Mouse (Mus musculus): Measurements from ENCODE around the gene Arid1b. TPM values are rescaled to one million over a fixed set of nuclear protein-coding genes. Genes with fewer than 3 reads are reported as not detected.

Gene Arid1b
- polyA plus RNA-seq, 1 experiment from 2014 or later, result 2.9 TPM

- Histone ChIP-seq H3K36me3 (replicated peaks) (no peaks in the 10 kb centered on the region), H3K27ac (replicated peaks) (no peak overlapping the region), H3K4me2 (no peak overlapping the region), H3K4me3 (replicated peaks) (no peak overlapping the region), H3K9me3 (replicated peaks) (no peaks in the 10 kb centered on the region), H3K9ac (no peak overlapping the region), H3K4me1 (replicated peaks) (peaks cover 57% of the 10 kb centered on the region), H3K27me3 (no peaks in the 10 kb centered on the region)
- no peak for ATAC-seq (ENCODE audit: insufficient read depth)
- 59% methylated on average over 6 of the region's 6 CpGs for WGBS (ENCODE audit: insufficient replicate concordance)
Measured at GRCm38 (mm10) chr17:5201859-5202598, 207.9 kb downstream of the Arid1b start.

DNA sequence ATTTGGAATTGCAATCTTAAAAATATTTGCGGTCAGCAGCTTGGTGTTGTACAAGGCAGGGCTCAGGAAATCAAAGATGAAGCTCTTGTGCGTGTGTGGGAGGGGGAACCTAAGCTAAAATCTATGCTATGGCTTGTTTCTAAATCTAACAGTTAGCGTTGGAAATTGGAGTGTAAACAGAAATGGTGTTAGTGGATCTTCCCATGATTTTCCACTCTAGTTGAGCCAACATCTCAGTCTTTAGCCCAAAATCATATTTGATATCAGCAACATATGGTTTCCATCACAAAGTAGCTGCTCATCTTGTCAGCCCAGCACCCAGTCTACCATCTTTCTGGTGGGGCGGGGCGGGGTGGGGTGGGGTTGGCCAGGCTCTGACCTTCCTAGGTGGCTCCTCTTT, 208.6 kb downstream of the Arid1b start:
- ATAC-seq (ENCODE audit: insufficient read depth), result no peak
- no peak overlapping the region for H3K4me2 ChIP-seq
- no peak overlapping the region for H3K27ac ChIP-seq (replicated peaks)
- H3K36me3 ChIP-seq (replicated peaks), result no peaks in the 10 kb centered on the region
- 66% methylated on average over 5 of the region's 5 CpGs for WGBS (ENCODE audit: insufficient replicate concordance)
- H3K4me3 ChIP-seq (replicated peaks), result no peak overlapping the region
- no peaks in the 10 kb centered on the region for H3K9me3 ChIP-seq (replicated peaks)
- peaks cover 53% of the 10 kb centered on the region for H3K4me1 ChIP-seq (replicated peaks)
- no peaks in the 10 kb centered on the region for H3K27me3 ChIP-seq
- no peak overlapping the region for H3K9ac ChIP-seq

DNA sequence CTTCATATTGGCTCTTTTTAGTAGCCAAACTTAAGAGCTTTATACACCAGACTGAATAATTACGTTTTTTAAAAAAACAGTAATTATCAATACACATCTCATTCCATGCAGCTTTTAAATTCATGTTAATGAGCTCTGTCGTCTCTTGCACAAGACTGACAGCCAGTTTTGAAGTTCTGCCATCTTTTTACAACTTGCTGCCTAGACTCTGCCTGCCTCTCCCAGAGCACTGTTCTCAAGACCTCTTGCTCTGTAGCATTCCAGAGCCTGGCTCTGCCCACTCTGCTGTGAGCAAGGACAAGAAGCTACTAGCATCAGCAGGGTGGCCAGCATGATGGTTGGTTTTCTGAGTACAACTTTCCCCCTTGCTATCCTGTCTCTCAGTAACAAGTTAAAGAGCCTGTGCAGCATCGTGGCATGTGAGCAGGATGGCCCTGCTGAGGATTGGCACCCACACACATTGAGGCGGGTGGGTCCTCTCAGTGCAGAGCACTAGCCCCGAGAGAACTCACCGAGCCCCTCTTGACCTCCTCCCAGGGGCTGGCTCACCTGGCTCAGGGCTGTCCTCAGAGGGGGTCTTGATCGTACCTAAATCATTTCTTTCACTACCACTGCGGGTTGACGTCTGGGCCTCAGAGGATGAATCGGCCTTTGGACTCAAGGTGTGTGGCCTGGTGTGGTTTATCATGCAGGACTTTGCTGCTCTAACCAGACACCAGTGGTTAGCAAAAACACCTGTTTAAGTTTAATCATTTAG, 209.4 kb downstream of the Arid1b start:
- WGBS (ENCODE audit: insufficient replicate concordance), result 72% methylated on average over 10 of the region's 10 CpGs
- no peak overlapping the region for H3K4me2 ChIP-seq
- ATAC-seq (ENCODE audit: insufficient read depth), result 0 out of 2 replicates have a peak, but pooled peaks have one; percentile 13

DNA sequence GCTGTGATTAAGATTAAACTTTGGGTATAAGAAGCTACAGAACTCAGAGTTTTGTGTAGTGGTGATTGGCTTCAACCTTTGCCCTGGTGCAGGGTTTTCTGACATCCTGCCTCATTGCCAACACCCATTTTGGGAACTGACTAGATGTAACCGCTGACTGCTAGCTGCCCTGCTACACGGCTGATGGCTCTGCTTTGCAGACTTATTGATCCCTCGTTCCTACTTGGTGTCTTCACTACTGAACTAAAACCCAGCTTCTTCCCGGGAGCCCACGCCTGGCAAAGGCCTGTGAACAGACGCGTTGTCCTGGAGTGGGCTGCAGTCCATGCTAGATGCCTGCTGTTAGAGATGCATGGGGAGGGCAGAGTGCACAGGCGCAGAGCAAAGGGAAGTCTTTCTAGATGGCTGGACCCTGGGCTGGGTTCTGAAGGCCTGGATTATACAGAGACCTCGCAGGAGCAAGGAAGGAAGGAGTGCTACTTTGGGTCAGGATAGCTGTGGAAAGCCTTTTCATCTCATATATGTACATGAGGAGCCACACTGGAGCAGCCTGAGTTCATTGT, 210.1 kb downstream of the Arid1b start:
- H3K9ac ChIP-seq, result no peak overlapping the region
- peak overlapping the region; percentile 31; the same call in 1 of the 2 replicates for H3K27ac ChIP-seq (replicated peaks)
- no peaks in the 10 kb centered on the region for H3K36me3 ChIP-seq (replicated peaks)
- peaks cover 47% of the 10 kb centered on the region for H3K4me1 ChIP-seq (replicated peaks)
- H3K4me3 ChIP-seq (replicated peaks), result no peak overlapping the region
- no peak for ATAC-seq (ENCODE audit: insufficient read depth)
- H3K4me2 ChIP-seq, result no peak overlapping the region
- H3K27me3 ChIP-seq, result no peaks in the 10 kb centered on the region
- no peaks in the 10 kb centered on the region for H3K9me3 ChIP-seq (replicated peaks)
- 80% methylated on average over 9 of the region's 9 CpGs for WGBS (ENCODE audit: insufficient replicate concordance)

More for the DNA sequence above, 209.4 kb downstream of the Arid1b start:
- Histone ChIP-seq H3K27me3 (no peaks in the 10 kb centered on the region), H3K36me3 (replicated peaks) (no peaks in the 10 kb centered on the region), H3K9me3 (replicated peaks) (no peaks in the 10 kb centered on the region), H3K4me1 (replicated peaks) (peaks cover 51% of the 10 kb centered on the region), H3K4me3 (replicated peaks) (no peak overlapping the region), H3K27ac (replicated peaks) (peak overlapping the region; percentile 31; the same call in 1 of the 2 replicates), H3K9ac (no peak overlapping the region)

- H3K9ac ChIP-seq, result no peak overlapping the region
- no peak for ATAC-seq (ENCODE audit: insufficient read depth)
- no peaks in the 10 kb centered on the region for H3K9me3 ChIP-seq (replicated peaks)
- no peak overlapping the region for H3K4me3 ChIP-seq (replicated peaks)
- H3K4me2 ChIP-seq, result no peak overlapping the region
- H3K27me3 ChIP-seq, result no peaks in the 10 kb centered on the region
- no peaks in the 10 kb centered on the region for H3K36me3 ChIP-seq (replicated peaks)
- 67% methylated on average over 7 of the region's 7 CpGs for WGBS (ENCODE audit: insufficient replicate concordance)
- H3K27ac ChIP-seq (replicated peaks), result no peak overlapping the region
- H3K4me1 ChIP-seq (replicated peaks), result peaks cover 47% of the 10 kb centered on the region
Measured at GRCm38 (mm10) chr17:5205163-5205581, 211.0 kb downstream of the Arid1b start.

DNA sequence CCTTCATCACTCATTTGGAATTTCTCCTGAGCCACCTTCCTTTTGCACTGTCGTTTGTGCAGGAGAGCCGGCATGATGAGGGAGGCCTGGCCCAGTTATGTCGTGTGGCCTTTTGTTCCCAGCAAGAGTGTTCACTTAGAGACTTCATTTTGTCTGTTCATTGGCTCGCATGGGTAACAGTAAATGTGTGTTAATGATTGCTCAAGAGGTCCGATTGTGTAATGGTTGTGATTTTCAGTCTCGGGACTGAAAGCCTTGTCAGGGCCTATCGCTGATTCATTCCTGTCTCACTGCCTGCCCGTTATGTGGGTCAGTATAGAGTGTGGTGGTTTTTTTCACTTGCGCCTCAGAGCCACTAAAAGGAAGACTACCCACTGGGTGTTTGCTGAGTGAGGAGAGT, 212.6 kb downstream of the Arid1b start:
- ATAC-seq (ENCODE audit: insufficient read depth), result peak; percentile 68
- WGBS (ENCODE audit: insufficient replicate concordance), result 53% methylated on average over 9 of the region's 9 CpGs
- no peaks in the 10 kb centered on the region for H3K27me3 ChIP-seq
- no peaks in the 10 kb centered on the region for H3K9me3 ChIP-seq (replicated peaks)
- H3K9ac ChIP-seq, result no peak overlapping the region
- no peak overlapping the region for H3K4me3 ChIP-seq (replicated peaks)
- peaks cover 56% of the 10 kb centered on the region for H3K4me1 ChIP-seq (replicated peaks)
- H3K36me3 ChIP-seq (replicated peaks), result no peaks in the 10 kb centered on the region
- peak overlapping the region; percentile 73 for H3K27ac ChIP-seq (replicated peaks)
- no peak overlapping the region for H3K4me2 ChIP-seq

GRCm38 (mm10) chr17:5207881-5208280, 213.7 kb downstream of the Arid1b start:
- WGBS (ENCODE audit: insufficient replicate concordance), result 80% methylated on average over 8 of the region's 8 CpGs
- H3K36me3 ChIP-seq (replicated peaks), result no peaks in the 10 kb centered on the region
- peaks cover 51% of the 10 kb centered on the region for H3K4me1 ChIP-seq (replicated peaks)
- no peak overlapping the region for H3K9ac ChIP-seq
- H3K4me3 ChIP-seq (replicated peaks), result no peak overlapping the region
- H3K27ac ChIP-seq (replicated peaks), result no peak overlapping the region
- H3K27me3 ChIP-seq, result no peaks in the 10 kb centered on the region
- H3K4me2 ChIP-seq, result no peak overlapping the region
- H3K9me3 ChIP-seq (replicated peaks), result no peaks in the 10 kb centered on the region
- ATAC-seq (ENCODE audit: insufficient read depth), result no peak

DNA sequence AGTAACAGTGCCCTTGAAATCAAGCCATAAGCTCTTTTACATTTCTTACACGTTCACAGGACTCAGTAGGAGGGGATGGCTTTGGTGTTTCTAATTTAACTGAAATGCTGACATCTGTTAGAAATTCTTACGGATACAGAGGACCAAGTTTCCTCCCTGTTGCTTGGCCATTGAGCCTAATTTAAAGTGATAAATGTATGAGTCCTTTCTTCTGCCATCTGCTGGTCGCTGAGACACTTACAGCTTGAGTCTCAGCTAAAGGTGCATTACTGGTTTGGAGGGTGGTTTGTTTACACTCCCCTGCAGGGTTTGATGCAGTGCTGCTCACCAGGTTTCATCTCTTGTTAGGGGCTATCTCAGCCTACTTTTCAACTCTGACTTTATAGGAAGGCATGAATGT, 214.2 kb downstream of the Arid1b start:
- Histone ChIP-seq H3K27ac (replicated peaks) (no peak overlapping the region), H3K4me2 (no peak overlapping the region), H3K9me3 (replicated peaks) (no peaks in the 10 kb centered on the region), H3K9ac (no peak overlapping the region), H3K4me1 (replicated peaks) (peaks cover 46% of the 10 kb centered on the region), H3K36me3 (replicated peaks) (no peaks in the 10 kb centered on the region), H3K27me3 (no peaks in the 10 kb centered on the region), H3K4me3 (replicated peaks) (no peak overlapping the region)
- 35% methylated on average over 3 of the region's 3 CpGs for WGBS (ENCODE audit: insufficient replicate concordance)
- no peak for ATAC-seq (ENCODE audit: insufficient read depth)

DNA sequence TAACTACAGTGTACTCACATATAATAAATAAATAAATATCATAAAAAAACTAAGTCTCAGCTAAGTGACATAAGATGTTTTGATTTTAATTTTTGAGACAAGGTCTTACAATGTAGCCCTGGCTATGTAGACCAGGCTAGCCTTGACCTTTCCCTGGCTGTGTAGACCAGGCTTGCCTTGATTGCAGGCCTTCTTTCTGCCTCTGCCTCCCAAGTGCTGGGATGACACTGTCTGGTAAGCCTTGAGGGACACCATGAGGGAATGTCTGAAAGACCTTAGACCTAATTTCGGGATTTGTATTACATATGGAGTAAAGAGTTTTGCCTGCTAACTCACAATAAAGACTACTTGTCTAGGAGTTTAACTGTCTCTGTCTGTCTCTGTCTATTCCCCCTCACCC, 214.9 kb downstream of the Arid1b start:
- H3K4me2 ChIP-seq, result no peak overlapping the region
- no peaks in the 10 kb centered on the region for H3K36me3 ChIP-seq (replicated peaks)
- no peaks in the 10 kb centered on the region for H3K9me3 ChIP-seq (replicated peaks)
- no peak overlapping the region for H3K9ac ChIP-seq
- WGBS (ENCODE audit: insufficient replicate concordance), result 59% methylated on average over 1 of the region's 1 CpGs
- no peak overlapping the region for H3K4me3 ChIP-seq (replicated peaks)
- H3K27me3 ChIP-seq, result no peaks in the 10 kb centered on the region
- peaks cover 39% of the 10 kb centered on the region for H3K4me1 ChIP-seq (replicated peaks)
- ATAC-seq (ENCODE audit: insufficient read depth), result no peak
- H3K27ac ChIP-seq (replicated peaks), result no peak overlapping the region

GRCm38 (mm10) chr17:5210101-5210727, 216.1 kb downstream of the Arid1b start:
- H3K36me3 ChIP-seq (replicated peaks), result no peaks in the 10 kb centered on the region
- no peak overlapping the region for H3K4me2 ChIP-seq
- no peak overlapping the region for H3K9ac ChIP-seq
- no peak for ATAC-seq (ENCODE audit: insufficient read depth)
- WGBS (ENCODE audit: insufficient replicate concordance), result 74% methylated on average over 6 of the region's 6 CpGs
- no peak overlapping the region for H3K27ac ChIP-seq (replicated peaks)
- H3K27me3 ChIP-seq, result no peaks in the 10 kb centered on the region
- peaks cover 33% of the 10 kb centered on the region; the same call in 1 of the 2 replicates for H3K4me1 ChIP-seq (replicated peaks)
- no peak overlapping the region for H3K4me3 ChIP-seq (replicated peaks)
- no peaks in the 10 kb centered on the region for H3K9me3 ChIP-seq (replicated peaks)

GRCm38 (mm10) chr17:5210891-5211290, 216.8 kb downstream of the Arid1b start:
- Histone ChIP-seq H3K9ac (no peak overlapping the region), H3K27me3 (no peaks in the 10 kb centered on the region), H3K9me3 (replicated peaks) (no peaks in the 10 kb centered on the region), H3K36me3 (replicated peaks) (no peaks in the 10 kb centered on the region), H3K4me2 (no peak overlapping the region), H3K27ac (replicated peaks) (no peak overlapping the region), H3K4me1 (replicated peaks) (peaks cover 31% of the 10 kb centered on the region; the same call in 1 of the 2 replicates), H3K4me3 (replicated peaks) (no peak overlapping the region)
- 65% methylated on average over 7 of the region's 7 CpGs for WGBS (ENCODE audit: insufficient replicate concordance)
- ATAC-seq (ENCODE audit: insufficient read depth), result no peak

Data from liver, embryonic 15.5 days (tissue).